In the genomic region with DNA sequence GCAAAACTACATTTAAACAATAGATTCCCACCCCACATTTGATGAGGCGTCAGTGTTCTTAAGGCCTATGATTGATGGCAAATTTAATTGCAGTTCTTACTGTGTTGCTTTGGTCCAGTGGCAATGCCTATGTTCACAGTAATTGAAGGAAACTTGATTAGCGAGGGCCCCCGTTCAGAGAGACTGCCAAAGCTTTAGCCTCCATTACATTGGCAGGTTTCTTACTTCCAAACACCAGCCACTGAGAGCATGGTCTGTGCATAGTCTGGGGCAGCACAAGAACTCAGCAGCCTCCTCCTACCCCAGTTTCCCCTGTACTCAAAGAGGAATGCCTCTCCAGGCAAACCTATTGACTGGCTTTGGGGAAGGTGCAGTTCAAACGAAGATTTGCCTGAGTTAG, we compare ENCODE assay signal across 22 mouse cellular contexts. TPM values are rescaled to one million over a fixed set of nuclear protein-coding genes. Genes with fewer than 3 reads are reported as not detected.
"Had no signal": no experiment of that assay in that cellular context is flagged by ENCODE, and none has a peak within 500 bp of the region (broad histone marks: within the 10 kb centered on the region; RNA-seq: fewer than 3 reads in every experiment).

No protein-coding gene starts in this region.

- H3K27me3 ChIP-seq: limb, embryonic 12.5 days; limb, embryonic 15.5 days; midbrain, embryonic 13.5 days; neural tube, embryonic 13.5 days had no signal

- H3K4me2 ChIP-seq: limb, embryonic 12.5 days; limb, embryonic 15.5 days; liver, embryonic 11.5 days; lung, embryonic 14.5 days; midbrain, embryonic 13.5 days; neural tube, embryonic 13.5 days had no signal

- H3K4me3 ChIP-seq: left cerebral cortex, adult 2 months; limb, embryonic 12.5 days; limb, embryonic 15.5 days; midbrain, embryonic 13.5 days; myocyte; neural tube, embryonic 13.5 days had no signal

- H3K9ac ChIP-seq: limb, embryonic 12.5 days; limb, embryonic 15.5 days; liver, embryonic 14.5 days; liver, postnatal 0 days; lung, embryonic 14.5 days; midbrain, embryonic 13.5 days; neural tube, embryonic 13.5 days had no signal

- ATAC-seq: liver, postnatal 0 days; lung, postnatal 0 days had no signal

- H3K27ac ChIP-seq: left cerebral cortex, adult 2 months; limb, embryonic 12.5 days; limb, embryonic 15.5 days; liver, embryonic 14.5 days; macrophage; midbrain, embryonic 13.5 days; neural tube, embryonic 13.5 days; stomach, postnatal 0 days had no signal

- H3K36me3 ChIP-seq: limb, embryonic 12.5 days; limb, embryonic 15.5 days; midbrain, embryonic 13.5 days; neural tube, embryonic 13.5 days had no signal

- DNase-seq: kidney, adult 2 months; kidney, postnatal 10 days; kidney, postnatal 36 days; layer of hippocampus, postnatal 36 days; left cerebral cortex, postnatal 4 days; liver, postnatal 0 days; lung, embryonic 14.5 days; right cerebral cortex, adult 18-20 months; right cerebral cortex, postnatal 14 days; right cerebral cortex, postnatal 4 days; thymus, postnatal 25 days had no signal

- H3K9me3 ChIP-seq: limb, embryonic 12.5 days; limb, embryonic 15.5 days; midbrain, embryonic 13.5 days; neural tube, embryonic 13.5 days had no signal

RNA-seq across cellular contexts. Expression of gene Ccdc149, which starts 42.7 kb away (rescaled TPM):
- polyA plus RNA-seq: macrophage, myocyte had no signal
